Mouse (Mus musculus) lung, postnatal 10 days (tissue): ENCODE data around the gene Itk.

Experiments used
- DNase-seq: peaks from one replicate; pipeline ENCODE4 v3.0.0; 2021

Itk gene

GRCm38 (mm10) chr11:46392890-46393289, 3.6 kb upstream of the Itk start:
- DNase-seq: no peak

GRCm38 (mm10) chr11:46390621-46391020, 1.3 kb upstream of the Itk start:
- no peak for DNase-seq

GRCm38 (mm10) chr11:46388438-46388837, 877 bp downstream of the Itk start:
- no peak for DNase-seq

- DNase-seq: no peak
Observed at GRCm38 (mm10) chr11:46387061-46387460, 2.3 kb downstream of the Itk start.

GRCm38 (mm10) chr11:46386556-46386955, 2.8 kb downstream of the Itk start:
- DNase-seq: no peak

GRCm38 (mm10) chr11:46384925-46385324, 4.4 kb downstream of the Itk start:
- no peak for DNase-seq

GRCm38 (mm10) chr11:46382466-46382865, 6.8 kb downstream of the Itk start:
- DNase-seq: no peak

GRCm38 (mm10) chr11:46380097-46380675, 9.1 kb downstream of the Itk start:
- DNase-seq: no peak

- no peak for DNase-seq
Observed at GRCm38 (mm10) chr11:46377819-46378782, 11.2 kb downstream of the Itk start.

- DNase-seq: no peak
Observed at GRCm38 (mm10) chr11:46377316-46377715, 12.0 kb downstream of the Itk start.

- no peak for DNase-seq
Observed at GRCm38 (mm10) chr11:46375015-46375414, 14.3 kb downstream of the Itk start.

GRCm38 (mm10) chr11:46373071-46374030, 16.0 kb downstream of the Itk start:
- no peak for DNase-seq

GRCm38 (mm10) chr11:46372331-46372953, 16.9 kb downstream of the Itk start:
- DNase-seq: no peak

- DNase-seq: no peak
Observed at GRCm38 (mm10) chr11:46371250-46371649, 18.1 kb downstream of the Itk start.

GRCm38 (mm10) chr11:46370457-46370856, 18.9 kb downstream of the Itk start:
- DNase-seq: no peak

- DNase-seq: no peak
Observed at GRCm38 (mm10) chr11:46366357-46366756, 23.0 kb downstream of the Itk start.

GRCm38 (mm10) chr11:46365744-46366143, 23.6 kb downstream of the Itk start:
- no peak for DNase-seq

GRCm38 (mm10) chr11:46363864-46364263, 25.5 kb downstream of the Itk start:
- DNase-seq: no peak

GRCm38 (mm10) chr11:46362061-46363022, 27.0 kb downstream of the Itk start:
- DNase-seq: no peak

GRCm38 (mm10) chr11:46360991-46361665, 28.2 kb downstream of the Itk start:
- no peak for DNase-seq

- no peak for DNase-seq
Observed at GRCm38 (mm10) chr11:46358369-46358768, 30.9 kb downstream of the Itk start.
